Mouse (Mus musculus): ENCODE data around the gene Col1a2. TPM values are rescaled to one million over a fixed set of nuclear protein-coding genes. Genes with fewer than 3 reads are reported as not detected.
A peak's percentile ranks its signal among the peaks of the same experiment; 100 is the strongest.

Gene Col1a2
- polyA plus RNA-seq, 1 experiment from 2014 or later = 883 TPM

DNA sequence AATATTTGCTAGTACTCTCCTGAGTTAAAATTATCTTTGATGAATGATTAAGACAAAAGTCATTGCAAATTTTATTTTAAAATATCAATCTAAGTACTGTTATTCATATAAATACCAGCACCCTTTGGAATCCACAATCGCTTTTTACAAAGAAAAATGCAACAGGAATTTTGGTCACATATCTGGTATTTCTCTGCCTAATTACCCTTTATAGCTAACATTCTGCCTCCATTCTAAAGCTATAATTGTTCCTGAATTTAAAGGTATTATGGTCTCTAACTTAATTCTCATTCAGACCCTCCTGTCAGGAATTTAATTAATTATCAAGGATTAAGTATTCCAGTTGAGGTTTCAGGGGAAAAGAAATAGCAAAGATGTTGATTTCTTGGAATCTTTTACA lies 28.3 kb downstream of the Col1a2 start:
- Histone ChIP-seq H3K4me2 (replicated peaks) (no peak overlapping the region), H3K4me3 (no peak overlapping the region), H3K9ac (no peak overlapping the region), H3K36me3 (peaks cover 96% of the 10 kb centered on the region), H3K27ac (no peak overlapping the region), H3K27me3 (no peaks in the 10 kb centered on the region), H3K4me1 (no peaks in the 10 kb centered on the region), H3K9me3 (no peaks in the 10 kb centered on the region)
- WGBS = 98% methylated on average over 1 of the region's 1 CpGs
- ATAC-seq (ENCODE audit: low FRiP score, low read depth) = no peak

DNA sequence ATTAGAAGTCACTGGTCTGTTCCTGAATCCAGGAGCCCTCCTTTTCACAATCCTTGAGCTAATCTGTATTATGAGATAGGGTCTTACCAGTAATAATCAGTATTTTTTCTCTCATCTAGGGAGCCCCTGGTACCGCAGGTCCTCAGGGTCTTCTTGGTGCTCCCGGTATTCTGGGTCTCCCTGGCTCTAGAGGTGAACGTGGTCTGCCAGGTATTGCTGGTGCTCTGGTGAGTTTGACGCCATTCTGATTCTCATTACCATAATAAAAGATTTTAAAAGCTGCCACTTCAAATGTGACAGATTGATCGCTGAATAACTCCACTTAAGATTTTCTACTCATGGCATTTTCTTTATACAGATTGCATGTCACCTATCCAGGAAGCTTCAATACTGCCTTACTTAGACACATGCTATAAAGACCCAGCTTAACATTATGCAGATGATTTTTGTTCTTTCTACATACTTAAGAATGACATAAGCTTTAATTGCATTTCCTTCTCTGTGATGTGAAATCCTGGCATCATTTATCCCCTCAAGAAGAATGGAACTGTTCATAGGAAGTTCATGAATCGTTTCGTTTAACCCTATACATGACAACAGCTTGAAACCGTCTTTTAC lies 30.0 kb downstream of the Col1a2 start:
- Histone ChIP-seq H3K4me2 (replicated peaks) (no peak overlapping the region), H3K4me1 (no peaks in the 10 kb centered on the region), H3K9ac (no peak overlapping the region), H3K4me3 (no peak overlapping the region), H3K9me3 (no peaks in the 10 kb centered on the region), H3K27me3 (no peaks in the 10 kb centered on the region), H3K27ac (no peak overlapping the region), H3K36me3 (peaks cover 96% of the 10 kb centered on the region)
- WGBS = 86% methylated on average over 8 of the region's 8 CpGs
- no peak for ATAC-seq (ENCODE audit: low FRiP score, low read depth)

DNA sequence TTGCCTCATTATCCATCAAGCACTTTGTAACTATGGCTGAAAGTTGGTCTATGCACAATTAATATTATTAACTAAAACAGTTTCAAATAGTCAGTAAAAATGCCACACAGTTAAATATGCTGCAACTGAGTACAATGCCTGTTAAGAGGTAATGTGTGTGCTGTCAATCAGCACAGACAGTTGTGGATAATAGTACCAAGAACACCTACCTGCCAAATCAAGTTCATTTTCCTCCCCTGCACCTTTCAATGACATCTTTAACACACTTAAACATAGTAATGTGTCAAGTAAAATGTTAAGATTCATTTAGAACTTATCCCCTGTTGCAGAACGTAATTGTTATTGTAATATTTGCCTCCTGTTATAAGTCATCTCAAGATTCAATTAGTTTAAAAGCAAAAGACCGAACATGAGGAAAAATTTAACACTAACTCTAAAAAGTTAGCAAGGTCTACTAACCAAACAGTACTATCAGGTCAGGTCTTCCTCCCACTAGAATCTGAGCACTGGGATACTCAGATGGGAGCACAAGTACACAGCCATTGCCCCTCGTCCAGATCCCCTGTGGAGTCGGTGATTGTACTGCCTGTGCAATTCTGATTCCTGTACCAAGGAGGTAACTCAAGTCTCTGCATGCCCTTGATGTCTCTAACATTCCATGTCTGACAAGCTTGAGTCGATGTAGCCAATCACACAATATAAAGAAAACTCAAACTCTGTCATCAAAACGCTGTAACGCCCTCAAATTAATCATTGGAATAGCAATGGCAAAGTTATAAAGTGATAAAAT lies 37.5 kb downstream of the Col1a2 start:
- Histone ChIP-seq H3K4me1 (no peaks in the 10 kb centered on the region), H3K27me3 (no peaks in the 10 kb centered on the region), H3K9me3 (no peaks in the 10 kb centered on the region), H3K36me3 (peaks cover 50% of the 10 kb centered on the region), H3K9ac (no peak overlapping the region), H3K4me2 (replicated peaks) (no peak overlapping the region), H3K4me3 (no peak overlapping the region), H3K27ac (no peak overlapping the region)
- WGBS = 84% methylated on average over 7 of the region's 7 CpGs
- no peak for ATAC-seq (ENCODE audit: low FRiP score, low read depth)

DNA sequence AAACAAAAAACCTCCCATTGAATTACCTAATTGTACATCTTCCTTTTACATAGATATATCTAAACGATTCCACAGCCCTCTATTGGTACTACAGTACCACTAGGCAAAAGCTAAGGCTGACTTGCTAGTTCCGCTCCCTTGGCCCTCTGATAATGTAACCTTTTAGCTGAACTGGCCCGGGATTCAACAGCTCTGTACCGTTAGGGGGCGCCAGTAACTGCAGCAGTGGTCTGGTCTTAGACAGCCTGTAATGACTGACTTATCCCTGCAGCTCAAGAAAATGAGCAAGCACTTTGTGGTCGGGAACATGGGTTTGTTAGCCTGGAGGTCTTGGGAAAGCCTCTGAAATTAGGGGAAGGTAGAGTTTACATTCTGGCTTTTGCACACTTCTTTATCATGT lies 39.9 kb downstream of the Col1a2 start:
- no peaks in the 10 kb centered on the region for H3K4me1 ChIP-seq
- no peak overlapping the region for H3K9ac ChIP-seq
- WGBS = 44% methylated on average over 6 of the region's 6 CpGs
- H3K9me3 ChIP-seq = no peaks in the 10 kb centered on the region
- no peaks in the 10 kb centered on the region for H3K27me3 ChIP-seq
- no peak overlapping the region for H3K4me2 ChIP-seq (replicated peaks)
- peaks cover 26% of the 10 kb centered on the region for H3K36me3 ChIP-seq
- no peak overlapping the region for H3K27ac ChIP-seq
- H3K4me3 ChIP-seq = no peak overlapping the region
- ATAC-seq (ENCODE audit: low FRiP score, low read depth) = no peak

DNA sequence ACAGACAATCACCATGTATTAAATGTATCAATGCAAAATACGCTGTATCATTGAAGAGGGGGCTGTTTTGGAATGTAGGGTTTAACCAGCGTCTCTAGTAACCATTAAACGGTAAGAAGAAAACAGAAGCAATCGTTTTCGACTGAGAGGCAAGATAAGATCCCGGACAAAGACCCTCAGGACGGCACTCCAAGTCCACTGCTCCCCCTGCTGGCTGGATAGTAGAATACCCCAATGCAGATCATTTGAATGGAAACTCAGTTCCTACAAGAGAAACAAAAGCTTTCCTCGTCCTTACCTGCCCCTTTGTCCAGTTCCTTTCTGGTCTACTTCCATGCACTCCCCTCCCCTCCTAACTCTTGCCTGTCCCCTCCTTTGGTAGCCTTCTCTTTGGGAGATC lies 41.1 kb downstream of the Col1a2 start:
- 40% methylated on average over 8 of the region's 8 CpGs for whole genome bisulfite sequencing
- no peak overlapping the region for H3K4me3 ChIP-seq
- no peak overlapping the region for H3K9ac ChIP-seq
- peaks cover 15% of the 10 kb centered on the region for H3K36me3 ChIP-seq
- no peak overlapping the region for H3K4me2 ChIP-seq (replicated peaks)
- H3K27ac ChIP-seq = no peak overlapping the region
- ATAC-seq (ENCODE audit: low FRiP score, low read depth) = no peak
- no peaks in the 10 kb centered on the region for H3K9me3 ChIP-seq
- no peaks in the 10 kb centered on the region for H3K4me1 ChIP-seq
- H3K27me3 ChIP-seq = no peaks in the 10 kb centered on the region

DNA sequence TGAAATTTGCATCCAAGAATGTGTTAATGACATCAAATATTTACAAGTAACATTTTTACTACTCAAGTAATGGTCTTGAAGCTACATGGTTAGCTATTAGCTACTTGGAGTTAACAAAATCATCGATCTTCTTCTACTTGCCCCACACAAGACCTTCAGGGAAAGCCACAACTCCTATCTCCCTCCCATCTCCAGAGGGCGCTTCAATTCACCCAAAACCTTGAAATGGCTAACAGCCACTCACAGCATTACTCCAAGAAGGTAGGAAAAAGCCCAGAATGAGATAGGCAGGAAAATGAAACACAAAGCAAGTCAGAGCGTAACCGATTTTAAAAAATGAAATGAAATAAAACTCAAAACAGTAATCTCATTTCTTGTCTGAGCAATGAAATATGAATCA lies 44.3 kb downstream of the Col1a2 start:
- no peaks in the 10 kb centered on the region for H3K27me3 ChIP-seq

DNA sequence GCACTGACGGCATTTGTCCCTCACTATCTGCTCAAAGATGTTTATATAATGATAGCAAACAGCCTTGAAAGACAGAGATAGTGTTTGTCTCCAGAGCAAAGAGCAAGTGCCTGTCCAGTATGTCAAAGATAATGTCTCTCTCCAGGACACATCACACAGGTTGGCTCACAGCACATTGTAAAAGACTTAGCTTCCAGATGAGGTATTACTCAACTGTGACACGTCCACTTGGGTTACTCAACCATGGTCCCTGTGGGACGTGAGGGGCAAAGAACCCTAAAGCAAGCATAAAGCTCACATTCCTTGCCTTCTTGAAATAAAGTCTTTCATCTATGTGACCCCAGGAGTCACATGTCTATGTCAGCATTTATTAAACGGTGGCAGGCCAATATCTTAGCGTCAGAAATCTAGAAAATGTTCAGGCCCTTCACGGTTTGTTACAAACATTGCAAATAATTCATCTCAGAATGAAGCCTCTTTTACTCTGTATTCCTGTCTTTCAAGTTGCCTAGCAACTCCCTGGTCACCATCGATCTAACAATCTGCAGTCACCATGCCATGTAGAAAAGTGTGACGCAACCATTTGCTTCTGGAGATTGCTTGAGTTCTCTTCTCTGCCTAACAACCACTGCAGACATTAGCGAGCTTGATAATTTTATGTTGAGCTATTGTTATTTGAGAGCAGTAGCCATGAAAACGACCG lies 45.4 kb downstream of the Col1a2 start:
- Histone ChIP-seq H3K27ac (no peak overlapping the region), H3K9me3 (no peaks in the 10 kb centered on the region), H3K4me1 (peaks cover 11% of the 10 kb centered on the region; the same call in 1 of the 2 replicates), H3K36me3 (no peaks in the 10 kb centered on the region), H3K9ac (no peak overlapping the region), H3K4me2 (replicated peaks) (no peak overlapping the region), H3K4me3 (no peak overlapping the region), H3K27me3 (no peaks in the 10 kb centered on the region)
- WGBS = 58% methylated on average over 11 of the region's 11 CpGs
- ATAC-seq (ENCODE audit: low FRiP score, low read depth) = no peak

More for the DNA sequence above, 44.3 kb downstream of the Col1a2 start:
- H3K27ac ChIP-seq = no peak overlapping the region
- WGBS = 68% methylated on average over 4 of the region's 4 CpGs
- no peak overlapping the region for H3K4me3 ChIP-seq
- H3K4me2 ChIP-seq (replicated peaks) = no peak overlapping the region
- H3K9ac ChIP-seq = no peak overlapping the region
- no peak for ATAC-seq (ENCODE audit: low FRiP score, low read depth)
- no peaks in the 10 kb centered on the region for H3K9me3 ChIP-seq
- H3K4me1 ChIP-seq = peaks cover under 1% of the 10 kb centered on the region; the same call in 1 of the 2 replicates
- H3K36me3 ChIP-seq = no peaks in the 10 kb centered on the region

DNA sequence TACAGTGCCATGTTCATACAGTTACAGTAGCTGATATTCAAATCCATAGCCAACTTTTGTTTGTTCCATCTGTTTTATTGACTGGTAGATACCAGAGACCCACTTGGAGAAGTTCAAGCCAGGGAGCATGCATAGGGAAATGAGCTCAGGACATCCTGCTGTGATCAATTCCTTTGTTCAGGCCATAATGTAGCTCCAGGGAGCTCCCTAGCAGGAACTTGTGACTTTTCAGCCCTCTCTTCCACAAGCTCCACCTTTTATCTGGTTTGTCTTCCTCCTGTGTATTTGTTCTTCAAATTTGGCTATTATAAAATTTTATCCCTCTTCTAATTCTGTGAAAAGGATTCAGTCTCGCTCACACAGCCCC lies 45.9 kb downstream of the Col1a2 start:
- no peaks in the 10 kb centered on the region for H3K36me3 ChIP-seq
- H3K4me2 ChIP-seq (replicated peaks) = no peak overlapping the region
- no peak overlapping the region for H3K9ac ChIP-seq
- H3K4me1 ChIP-seq = peaks cover 11% of the 10 kb centered on the region; the same call in 1 of the 2 replicates
- H3K27ac ChIP-seq = no peak overlapping the region
- no peak overlapping the region for H3K4me3 ChIP-seq
- H3K9me3 ChIP-seq = no peaks in the 10 kb centered on the region
- no peaks in the 10 kb centered on the region for H3K27me3 ChIP-seq
- WGBS = 71% methylated on average over 1 of the region's 1 CpGs
- ATAC-seq (ENCODE audit: low FRiP score, low read depth) = no peak

DNA sequence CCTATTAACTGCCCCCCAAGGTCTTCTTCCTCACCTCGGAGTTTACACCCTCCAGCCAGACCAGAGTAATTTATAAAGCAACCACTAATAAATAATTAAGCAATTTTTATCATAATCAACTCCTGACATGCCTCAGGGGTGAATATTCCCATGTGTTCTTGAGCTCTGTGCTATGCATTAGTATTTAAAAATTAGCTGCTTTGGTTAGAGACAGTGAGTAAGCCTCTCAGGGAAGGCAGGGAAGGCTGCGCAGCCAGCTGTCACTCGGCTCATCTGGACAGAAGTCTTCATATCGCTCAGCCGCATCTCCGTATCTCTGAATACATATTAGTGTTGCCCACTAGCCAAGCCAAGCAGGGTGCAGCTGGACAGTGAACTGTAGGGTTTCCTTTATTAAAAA lies 50.8 kb downstream of the Col1a2 start:
- no peak for ATAC-seq (ENCODE audit: low FRiP score, low read depth)
- Histone ChIP-seq H3K9ac (no peak overlapping the region), H3K36me3 (no peaks in the 10 kb centered on the region), H3K4me3 (no peak overlapping the region), H3K4me1 (peaks cover 35% of the 10 kb centered on the region), H3K4me2 (replicated peaks) (no peak overlapping the region), H3K27me3 (no peaks in the 10 kb centered on the region), H3K27ac (no peak overlapping the region), H3K9me3 (no peaks in the 10 kb centered on the region)
- WGBS = 71% methylated on average over 6 of the region's 6 CpGs

DNA sequence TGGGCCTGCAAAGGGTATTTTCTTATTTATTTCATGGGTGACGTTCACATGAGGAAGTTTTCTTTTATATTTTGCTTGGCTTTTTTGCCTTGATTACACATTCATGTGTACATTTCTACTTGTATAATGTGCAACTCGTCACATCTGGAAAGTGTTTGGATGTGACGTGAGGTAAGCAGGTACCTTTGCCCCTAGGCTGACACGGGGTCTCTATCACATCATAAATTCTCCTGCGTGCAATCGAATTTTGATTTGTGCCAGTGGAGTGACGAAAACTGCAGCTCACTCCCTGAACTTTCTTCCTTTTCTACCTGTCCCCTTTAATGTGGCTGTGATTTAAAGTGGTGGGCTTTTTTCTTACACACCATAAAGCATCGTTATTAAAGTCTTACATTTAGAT lies 52.5 kb downstream of the Col1a2 start:
- H3K4me1 ChIP-seq = peaks cover 49% of the 10 kb centered on the region
- H3K27me3 ChIP-seq = no peaks in the 10 kb centered on the region
- H3K9ac ChIP-seq = no peak overlapping the region
- no peak for ATAC-seq (ENCODE audit: low FRiP score, low read depth)
- no peaks in the 10 kb centered on the region for H3K36me3 ChIP-seq
- peak overlapping the region; percentile 51; the same call in 1 of the 2 replicates for H3K4me2 ChIP-seq (replicated peaks)
- H3K4me3 ChIP-seq = no peak overlapping the region
- peak overlapping the region; percentile 15; the same call in 1 of the 2 replicates for H3K27ac ChIP-seq
- WGBS = 12% methylated on average over 8 of the region's 8 CpGs
- no peaks in the 10 kb centered on the region for H3K9me3 ChIP-seq

DNA sequence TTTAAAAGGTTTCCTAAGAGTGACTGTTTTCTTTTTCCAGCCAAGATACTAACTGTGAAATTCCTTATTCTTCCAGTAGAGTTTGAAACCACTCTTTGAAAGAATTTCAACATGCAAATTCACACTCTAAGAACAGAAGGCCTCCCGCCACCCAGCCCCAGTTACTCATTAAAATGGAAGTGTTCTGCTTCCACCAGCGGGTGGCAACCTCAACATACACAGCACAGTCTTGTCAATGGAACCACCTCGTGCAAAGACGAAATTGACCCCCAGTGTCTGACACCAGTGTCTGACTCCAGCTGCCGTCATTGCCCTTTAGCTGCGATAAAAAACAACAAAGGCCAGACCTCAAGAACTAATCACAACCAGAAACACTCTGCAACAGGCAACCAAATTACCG lies 53.1 kb downstream of the Col1a2 start:
- H3K4me3 ChIP-seq = no peak overlapping the region
- ATAC-seq (ENCODE audit: low FRiP score, low read depth) = peak; percentile 68; the same call in 1 of the 2 replicates
- H3K4me1 ChIP-seq = peaks cover 52% of the 10 kb centered on the region
- no peaks in the 10 kb centered on the region for H3K36me3 ChIP-seq
- no peaks in the 10 kb centered on the region for H3K9me3 ChIP-seq
- H3K9ac ChIP-seq = no peak overlapping the region
- WGBS = 9% methylated on average over 7 of the region's 7 CpGs
- H3K27ac ChIP-seq = peak overlapping the region; percentile 15; the same call in 1 of the 2 replicates
- H3K27me3 ChIP-seq = no peaks in the 10 kb centered on the region
- peak overlapping the region; percentile 51 for H3K4me2 ChIP-seq (replicated peaks)

DNA sequence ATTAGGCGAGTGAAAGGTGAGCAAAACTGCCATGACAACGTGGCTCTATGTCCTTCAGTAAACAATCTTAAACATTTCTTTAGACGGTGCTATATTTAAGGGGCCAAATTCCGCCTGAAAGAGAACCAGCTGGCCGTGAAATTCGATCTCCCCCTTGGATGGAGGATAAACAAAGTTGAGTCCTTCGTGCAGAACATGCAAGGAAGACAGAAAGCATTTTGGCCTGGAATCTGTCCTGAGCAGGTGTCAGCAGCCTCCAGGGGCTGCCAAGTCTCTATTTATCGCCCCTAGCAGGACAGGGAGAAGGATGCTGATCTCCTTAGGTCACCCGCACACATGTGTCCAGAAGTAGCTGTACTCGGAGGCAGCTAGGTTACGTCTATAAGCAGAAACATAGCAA lies 56.5 kb downstream of the Col1a2 start:
- no peaks in the 10 kb centered on the region for H3K36me3 ChIP-seq
- no peaks in the 10 kb centered on the region for H3K27me3 ChIP-seq
- WGBS = 7% methylated on average over 11 of the region's 11 CpGs
- no peaks in the 10 kb centered on the region for H3K9me3 ChIP-seq
- H3K9ac ChIP-seq = peak overlapping the region; percentile 27; the same call in 1 of the 2 replicates
- H3K4me2 ChIP-seq (replicated peaks) = peak overlapping the region; percentile 43
- H3K27ac ChIP-seq = peak overlapping the region; percentile 53; the same call in 1 of the 2 replicates
- H3K4me3 ChIP-seq = no peak overlapping the region
- ATAC-seq (ENCODE audit: low FRiP score, low read depth) = peak; percentile 83
- H3K4me1 ChIP-seq = peaks cover 41% of the 10 kb centered on the region
